Mouse (Mus musculus) heart, postnatal 10 days (tissue): Measurements from ENCODE around the gene Cdyl. TPM values are rescaled to one million over a fixed set of nuclear protein-coding genes. Genes with fewer than 3 reads are reported as not detected.

Source experiments
- DNase-seq, 2 experiments: peaks; one replicate each; pipeline ENCODE4 v3.0.0; 2021
- intact Hi-C: fragments of 180-260 bp; cut with DNase I; formaldehyde crosslinking; loops from one replicate; pipeline ENCODE4 v1.15.1; 2025
- total RNA-seq, 2 experiments: library from RNA; stranded (reverse); gene quantifications; 2 replicates each; pipeline ENCODE4 v1.2.3; 2021

The Cdyl gene
- total RNA-seq, 2 experiments from 2014 or later: 15.3 to 15.7 TPM

DNA sequence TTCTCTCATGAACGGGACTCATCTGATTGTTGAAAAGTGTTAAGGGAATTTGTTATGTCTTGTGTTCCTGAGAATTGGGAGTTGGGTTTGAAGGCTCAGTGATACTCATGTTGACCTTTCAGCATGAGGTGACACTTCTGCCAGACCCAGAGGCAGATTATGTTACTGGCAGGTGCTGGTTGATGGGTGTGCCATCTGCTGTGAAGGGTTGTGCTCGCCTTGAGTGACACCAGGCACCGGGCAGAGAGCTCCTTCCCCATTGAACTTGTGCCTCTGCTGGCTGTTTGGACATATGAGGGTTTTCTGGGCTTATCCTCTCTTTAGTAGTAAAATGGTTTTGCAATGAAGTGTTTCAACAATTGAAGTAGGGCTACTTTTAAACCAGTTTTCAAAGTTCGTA is 135.1 kb downstream of the Cdyl start:
- intact Hi-C loops: no loop called here
- DNase-seq: no peak

DNA sequence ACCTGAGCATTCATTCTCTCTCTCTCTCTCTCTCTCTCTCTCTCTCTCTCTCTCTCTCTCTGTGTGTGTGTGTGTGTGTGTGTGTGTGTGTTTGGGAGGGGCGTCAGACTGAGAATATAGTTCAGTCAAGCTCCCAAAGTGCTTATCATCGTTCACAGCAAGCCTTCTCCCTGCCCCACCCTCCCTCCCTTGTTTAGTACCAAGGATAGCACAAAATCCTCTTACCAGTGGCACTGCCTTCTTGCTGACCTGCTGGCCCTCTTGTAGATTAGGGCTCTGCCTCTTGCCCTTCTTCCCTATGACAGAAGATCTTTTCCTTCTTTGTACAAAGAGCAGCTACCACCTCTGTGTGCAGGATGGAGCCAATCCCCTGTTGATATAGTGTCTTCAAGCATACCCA is 136.3 kb downstream of the Cdyl start:
- DNase-seq: no peak
- intact Hi-C loops: no loop called here

DNA sequence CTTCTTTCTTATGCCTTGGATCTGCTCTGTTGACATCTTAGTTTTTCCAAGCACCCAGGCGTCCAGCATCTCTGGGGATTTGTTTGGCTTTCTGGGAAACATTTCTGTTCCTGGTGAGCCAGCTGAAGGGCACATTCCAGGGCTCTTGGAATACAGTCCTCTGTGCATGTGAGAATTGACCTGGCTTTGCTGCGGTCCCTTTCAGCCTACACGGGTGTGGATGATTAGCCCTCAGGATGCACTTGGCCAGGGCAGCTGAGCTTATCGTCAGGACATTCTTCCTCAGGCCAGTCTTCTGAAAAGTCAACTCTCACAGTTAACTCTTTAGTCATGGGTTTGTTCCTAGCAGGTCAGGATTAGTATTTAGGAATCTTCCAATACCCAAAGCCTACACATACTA is 136.7 kb downstream of the Cdyl start:
- DNase-seq: peak; percentile 44 to 59
- intact Hi-C loops: no loop called here

DNA sequence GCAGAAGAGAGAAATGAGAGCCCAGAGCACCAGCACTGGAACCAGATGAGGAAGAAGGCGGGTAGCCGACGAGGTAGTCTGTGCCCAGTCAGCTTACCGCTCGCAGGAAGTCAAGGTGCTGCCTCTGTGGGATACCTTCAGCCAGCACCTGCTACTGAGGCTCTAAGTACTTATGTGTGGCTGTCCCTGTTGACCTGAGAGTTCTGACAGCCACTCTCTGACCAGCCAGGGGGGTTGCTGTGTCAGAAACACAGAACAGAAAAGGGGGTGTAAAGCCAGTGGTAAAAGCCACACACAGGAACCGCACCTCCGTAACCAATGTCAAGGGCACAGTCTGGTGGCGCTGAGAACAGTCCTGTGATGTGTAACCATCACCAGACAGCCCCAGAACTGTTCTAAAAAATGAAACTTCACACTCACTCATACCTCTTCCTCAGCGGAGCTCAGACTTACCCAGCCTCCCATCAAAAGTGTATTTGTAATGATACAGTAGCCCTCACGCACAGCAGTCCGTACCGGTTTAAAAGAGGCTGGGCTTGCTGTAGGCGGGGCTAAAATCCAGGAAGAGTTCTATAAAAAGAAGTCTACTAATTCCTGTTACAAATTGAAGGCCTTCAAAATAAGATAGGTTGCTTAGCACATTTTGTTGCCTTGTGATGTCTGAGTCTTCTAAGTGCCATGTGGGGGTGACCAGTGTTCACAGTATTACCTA is 138.3 kb downstream of the Cdyl start:
- DNase-seq: peak in 1 of 2 experiments; percentile 20
- intact Hi-C loops: no loop called here

DNA sequence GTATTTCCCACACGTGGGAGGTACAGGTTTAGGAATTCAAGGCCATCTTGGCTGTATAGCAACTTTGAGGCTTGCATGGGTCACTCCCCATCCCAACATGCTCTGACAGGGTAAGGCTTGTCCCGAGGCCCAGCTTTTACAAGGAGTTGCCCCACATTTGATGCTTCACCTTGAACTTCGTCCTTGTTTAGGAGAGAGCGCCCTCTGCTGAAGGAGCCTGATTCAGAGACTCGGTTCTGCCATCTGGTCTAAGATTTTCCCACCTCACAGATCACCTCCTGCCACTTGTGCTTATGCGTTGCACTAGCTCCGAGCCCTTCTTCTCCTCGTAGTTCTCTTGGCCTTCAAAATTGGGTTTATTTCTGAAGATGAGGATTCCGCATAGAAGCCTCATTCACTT is 139.0 kb downstream of the Cdyl start:
- intact Hi-C loops: no loop called here
- DNase-seq: peak; percentile 46 to 66

DNA sequence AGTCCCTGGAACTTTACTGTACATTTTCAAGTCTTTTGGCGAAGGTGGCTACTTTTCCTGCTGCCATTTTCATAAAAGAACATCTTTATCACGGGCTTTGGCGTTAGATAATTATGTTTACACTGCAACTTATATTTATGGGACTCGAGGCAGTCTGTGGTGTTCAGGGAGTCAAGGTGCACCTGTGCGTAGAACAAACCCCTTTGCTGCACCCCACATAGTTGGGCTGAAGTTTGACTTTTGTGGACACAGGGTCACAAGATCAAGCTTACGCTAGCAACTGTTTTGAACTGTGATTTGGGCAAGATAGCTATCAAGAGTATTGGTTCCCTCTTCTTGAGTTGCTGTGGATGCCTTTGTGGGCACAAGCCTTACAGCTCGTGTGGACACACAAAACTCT is 140.6 kb downstream of the Cdyl start:
- intact Hi-C loops: no loop called here
- DNase-seq: no peak

DNA sequence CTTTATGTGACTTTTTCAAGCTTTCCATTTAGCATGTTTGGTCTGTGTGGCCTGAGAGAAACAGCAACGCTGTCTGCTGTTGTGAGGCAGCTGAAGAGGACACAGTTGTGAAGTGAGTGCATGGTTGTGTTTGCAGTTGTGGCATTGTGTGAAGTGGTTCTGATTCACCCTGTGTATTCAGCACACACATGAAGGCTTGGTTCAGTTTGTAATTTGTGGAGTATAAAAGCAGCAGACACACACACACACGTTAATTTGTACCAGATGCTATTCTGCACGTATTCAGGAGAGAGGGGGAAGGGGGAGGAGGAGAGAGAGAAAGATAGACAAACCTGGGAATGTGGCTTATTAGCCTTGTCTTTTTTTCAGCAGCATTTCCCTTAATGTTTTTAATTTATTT is 146.1 kb downstream of the Cdyl start:
- intact Hi-C loops: no loop called here
- no peak for DNase-seq

DNA sequence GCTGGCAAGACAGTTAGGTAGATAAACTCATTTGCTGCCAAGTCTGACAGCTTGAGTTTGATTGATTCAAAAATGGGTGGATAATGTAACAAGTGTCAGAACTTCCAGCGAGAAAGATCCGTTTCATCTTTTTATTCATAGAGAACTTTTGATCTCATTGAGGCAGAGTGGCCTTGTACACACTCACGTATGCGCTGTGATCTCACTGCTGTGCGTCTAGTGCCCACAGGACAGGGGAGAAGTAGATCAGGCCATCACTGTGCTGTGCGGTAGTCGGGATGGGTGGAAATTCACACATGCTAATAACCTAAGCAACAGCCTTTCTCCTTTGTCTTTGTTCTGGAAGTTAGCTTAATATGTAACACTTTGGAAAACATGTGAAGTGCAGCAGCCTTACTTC is 146.5 kb downstream of the Cdyl start:
- no peak for DNase-seq
- intact Hi-C loops: no loop called here

DNA sequence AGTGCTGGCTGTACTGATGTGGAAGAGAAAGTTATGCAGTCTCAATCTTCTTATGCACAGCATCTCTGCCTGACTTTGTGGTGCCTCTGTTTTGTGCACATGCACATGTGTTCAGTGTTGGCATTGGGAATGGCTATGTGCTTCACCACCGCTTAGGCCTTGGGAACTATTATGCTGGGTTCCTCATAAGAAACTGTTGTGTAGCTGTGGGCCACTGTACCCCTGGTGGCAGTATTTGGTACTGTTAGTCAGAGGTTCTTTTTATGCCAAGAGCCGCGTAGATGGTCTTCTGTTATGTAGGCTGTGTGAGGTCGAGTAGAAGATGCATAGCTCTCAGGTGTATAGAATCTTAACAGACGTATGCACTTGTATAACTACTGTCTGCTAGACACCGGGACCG is 147.4 kb downstream of the Cdyl start:
- no peak for DNase-seq
- intact Hi-C loops: no loop called here

DNA sequence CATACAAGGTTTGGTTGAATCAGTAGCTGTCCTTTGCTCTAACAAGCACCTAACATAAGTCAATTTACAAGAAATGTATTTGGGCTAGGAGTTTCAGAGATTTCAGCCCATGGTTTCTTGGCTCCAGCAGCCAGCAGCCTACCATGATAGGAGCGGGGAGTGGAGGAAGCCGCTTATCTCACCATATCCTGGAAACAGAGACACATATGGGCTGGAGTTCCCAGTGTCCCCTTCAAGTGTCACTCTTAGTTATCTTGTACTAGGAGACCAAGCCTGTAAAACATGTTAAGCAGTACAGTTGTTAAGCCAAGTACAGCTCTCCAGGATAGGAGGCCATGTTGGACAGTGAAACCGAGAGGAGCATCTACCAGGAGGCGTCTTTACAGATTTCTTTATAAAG is 147.9 kb downstream of the Cdyl start:
- DNase-seq: no peak
- intact Hi-C loops: no loop called here

DNA sequence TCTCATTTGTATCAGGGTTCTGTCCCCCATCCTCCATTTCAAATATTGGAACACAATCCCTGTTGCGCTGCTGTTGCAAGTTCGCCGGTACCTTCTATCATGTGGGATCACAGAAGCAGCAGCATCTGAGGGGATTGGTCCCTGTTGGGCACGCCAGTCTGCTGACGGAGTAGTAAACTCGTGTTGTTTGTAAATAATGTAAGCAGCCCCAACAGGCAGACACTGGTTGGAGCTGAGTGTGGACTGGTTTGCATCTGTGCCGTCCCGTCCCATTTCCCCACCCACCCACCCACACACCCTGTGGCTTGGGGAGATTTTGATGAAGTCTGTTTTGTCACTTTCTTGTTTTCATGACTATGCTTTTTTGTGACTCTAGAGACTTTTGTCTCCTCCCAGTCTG is 148.3 kb downstream of the Cdyl start:
- no peak for DNase-seq
- intact Hi-C loops: no loop called here

DNA sequence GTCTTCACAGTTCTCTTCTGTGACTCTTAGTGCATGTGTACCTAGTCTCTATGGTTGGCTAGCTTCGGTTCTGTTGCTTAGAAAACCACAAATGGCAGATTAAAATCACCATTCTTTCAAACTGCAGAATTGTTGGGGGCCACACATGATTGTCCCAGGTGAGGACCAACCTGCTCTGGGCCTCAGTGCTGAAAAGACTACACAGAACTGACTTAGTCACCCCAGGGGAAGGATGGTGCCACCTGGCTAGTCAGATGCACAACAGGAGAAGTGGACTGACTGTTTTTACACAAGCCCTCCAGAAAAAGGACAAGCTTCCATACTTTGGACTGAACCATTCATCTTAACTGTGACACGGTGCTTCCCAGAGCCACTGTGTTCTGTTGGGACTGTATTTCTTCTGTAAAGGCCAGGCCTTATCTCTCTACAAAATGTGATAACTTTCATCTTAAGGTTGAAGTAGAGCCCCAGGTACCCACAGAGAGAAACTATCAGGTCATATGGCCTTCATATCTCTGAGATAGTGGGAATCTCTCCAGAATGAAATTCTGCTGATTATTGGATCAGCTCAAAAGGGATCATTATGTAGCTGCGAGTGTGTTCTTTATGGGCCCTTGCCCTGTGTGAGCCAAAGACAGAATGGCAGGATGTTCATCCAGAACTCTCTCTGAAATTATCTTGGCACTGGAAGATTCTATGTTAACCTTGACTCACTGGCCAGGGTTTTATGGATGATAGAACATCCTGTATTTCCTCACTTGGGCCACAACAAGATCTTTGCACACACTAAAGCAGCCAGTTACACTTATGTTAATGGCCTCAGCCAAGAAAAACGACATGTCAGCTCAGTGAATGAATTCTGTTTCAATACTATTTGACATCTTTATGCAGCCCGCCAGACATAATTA is 149.9 kb downstream of the Cdyl start:
- intact Hi-C loops: no loop called here
- DNase-seq: no peak

DNA sequence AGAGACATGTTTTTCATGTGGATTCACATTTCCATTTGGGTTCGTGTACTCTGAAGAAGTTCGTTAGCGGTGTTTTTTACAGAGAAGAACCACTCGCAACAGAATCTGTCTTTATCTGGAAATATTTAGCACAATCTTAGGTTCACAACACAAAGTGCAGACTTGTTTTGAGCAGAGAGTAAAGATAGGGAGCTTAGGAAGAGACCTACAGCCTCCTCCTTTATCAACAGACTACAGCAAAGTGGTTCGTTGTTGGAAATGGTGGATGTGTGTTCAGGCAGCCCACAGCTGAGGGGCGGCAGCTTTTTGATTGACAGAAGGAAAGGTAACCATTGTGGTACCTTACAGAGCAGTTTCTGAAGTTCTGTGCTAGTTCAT is 150.5 kb downstream of the Cdyl start:
- DNase-seq: no peak
- intact Hi-C loops: no loop called here

DNA sequence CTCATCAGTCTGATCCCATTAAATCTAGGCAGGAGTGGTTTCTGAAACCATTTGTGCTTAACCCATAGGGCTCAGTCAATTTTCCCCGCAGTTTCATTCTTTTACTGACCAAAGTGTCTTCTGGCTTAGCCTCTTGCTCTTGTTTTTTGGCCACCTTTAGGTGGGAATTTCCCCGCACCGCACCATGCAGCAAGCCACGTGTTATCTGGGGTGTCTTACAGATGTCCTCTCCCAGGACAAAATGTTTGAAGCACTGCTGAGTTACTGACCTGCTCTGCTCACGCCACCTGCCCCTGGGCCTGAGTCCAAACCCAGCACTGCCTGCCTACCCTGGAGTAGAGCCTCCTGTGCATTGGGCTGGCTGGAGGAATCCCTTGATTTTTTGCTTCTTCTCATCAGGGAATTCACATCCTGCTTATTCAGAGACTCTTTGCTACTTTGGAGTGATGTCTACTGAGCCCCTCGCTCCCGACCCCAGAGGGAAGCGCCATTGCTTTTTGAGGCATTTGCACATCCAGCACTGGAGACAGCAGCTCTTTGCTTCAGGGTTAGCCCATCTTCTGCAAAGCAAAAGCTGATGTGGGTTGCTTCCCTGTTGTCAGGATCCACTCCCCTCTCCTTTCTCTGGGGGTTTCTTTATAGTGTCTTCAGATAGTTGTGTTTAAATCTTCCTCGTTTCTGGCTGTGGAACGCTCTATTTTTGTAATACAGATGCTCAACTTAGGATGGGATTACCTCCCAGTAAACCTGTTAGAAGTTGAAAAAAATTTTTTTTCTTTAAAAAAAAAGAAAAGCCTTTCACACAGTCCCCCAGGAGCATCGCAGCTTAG is 151.9 kb downstream of the Cdyl start:
- intact Hi-C loops: no loop called here
- DNase-seq: peak in 1 of 2 experiments; percentile 19

DNA sequence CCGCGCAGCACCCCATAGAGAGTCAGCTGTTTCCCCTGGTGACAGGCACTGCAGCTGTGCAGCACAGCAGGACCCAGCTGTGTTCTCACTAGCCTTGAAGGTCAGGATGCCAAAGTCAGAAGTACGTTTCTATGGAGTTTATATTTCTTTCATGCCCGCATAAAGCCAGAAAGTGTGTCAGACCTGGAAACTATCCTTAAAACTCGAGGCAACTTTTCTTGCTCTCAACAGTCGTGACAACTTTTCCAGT is 152.5 kb downstream of the Cdyl start:
- intact Hi-C loops: no loop called here
- peak; percentile 43 to 44 for DNase-seq

DNA sequence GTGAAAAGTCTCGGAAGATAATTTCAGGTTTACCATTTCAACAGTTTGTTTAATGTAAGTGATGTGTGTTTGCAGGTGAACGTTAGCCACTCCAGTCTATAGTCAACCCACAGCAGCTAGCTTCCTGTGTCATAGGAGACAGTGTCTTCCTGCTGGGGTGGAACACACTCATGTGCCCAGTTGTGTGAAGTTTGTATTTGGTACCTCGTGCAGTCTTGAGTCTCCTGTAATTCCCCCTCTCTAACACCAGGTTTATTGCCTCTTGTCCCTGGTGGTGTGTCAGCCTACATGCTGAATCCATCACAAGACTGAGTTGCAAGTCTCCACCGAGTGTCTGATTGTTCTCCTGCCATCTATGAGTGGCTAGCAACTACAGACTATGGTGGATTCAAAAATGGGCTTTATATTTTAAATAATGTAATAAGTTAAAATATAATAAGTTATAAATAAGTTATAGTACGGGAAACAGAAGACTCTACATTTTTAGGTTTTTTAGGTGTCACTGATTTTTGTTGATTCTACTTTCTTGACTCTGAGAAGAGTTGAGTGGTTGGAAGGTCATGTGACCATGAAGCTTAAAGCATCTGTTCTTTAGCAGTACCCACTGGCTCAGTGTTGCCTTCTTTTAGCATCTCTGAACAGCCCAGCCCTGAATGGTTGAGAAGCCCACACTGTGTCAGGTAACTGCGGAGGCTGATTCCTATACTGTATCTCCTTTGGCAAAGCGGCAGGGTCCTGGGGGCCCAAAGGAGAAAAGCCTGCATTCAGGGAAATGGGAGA is 153.9 kb downstream of the Cdyl start:
- no peak for DNase-seq
- intact Hi-C loops: no loop called here

DNA sequence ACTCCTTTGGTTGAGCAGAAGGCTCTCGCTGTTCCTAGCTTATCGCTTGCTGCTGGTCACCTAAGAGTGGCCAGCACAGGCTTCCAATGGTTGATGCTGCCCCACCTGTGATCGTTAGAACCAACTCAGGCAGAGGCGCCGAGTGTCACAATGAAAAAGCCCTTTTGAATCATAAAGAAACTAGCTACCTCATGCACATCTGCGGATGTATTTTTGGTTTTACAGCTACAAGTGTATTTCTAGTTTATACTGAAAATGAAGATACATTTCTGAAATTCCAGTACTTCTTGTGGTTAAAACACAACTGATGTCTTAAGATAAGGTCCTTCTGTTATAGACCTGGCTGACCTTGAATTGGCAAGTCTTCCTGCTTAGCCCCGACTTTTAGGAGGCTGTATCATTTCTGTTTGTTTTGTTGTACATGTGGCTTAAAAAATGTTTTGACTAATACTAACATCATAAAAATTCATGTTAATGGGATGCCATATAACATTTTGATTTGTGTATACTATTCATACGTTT is 155.6 kb downstream of the Cdyl start:
- intact Hi-C loops: no loop called here
- DNase-seq: no peak

DNA sequence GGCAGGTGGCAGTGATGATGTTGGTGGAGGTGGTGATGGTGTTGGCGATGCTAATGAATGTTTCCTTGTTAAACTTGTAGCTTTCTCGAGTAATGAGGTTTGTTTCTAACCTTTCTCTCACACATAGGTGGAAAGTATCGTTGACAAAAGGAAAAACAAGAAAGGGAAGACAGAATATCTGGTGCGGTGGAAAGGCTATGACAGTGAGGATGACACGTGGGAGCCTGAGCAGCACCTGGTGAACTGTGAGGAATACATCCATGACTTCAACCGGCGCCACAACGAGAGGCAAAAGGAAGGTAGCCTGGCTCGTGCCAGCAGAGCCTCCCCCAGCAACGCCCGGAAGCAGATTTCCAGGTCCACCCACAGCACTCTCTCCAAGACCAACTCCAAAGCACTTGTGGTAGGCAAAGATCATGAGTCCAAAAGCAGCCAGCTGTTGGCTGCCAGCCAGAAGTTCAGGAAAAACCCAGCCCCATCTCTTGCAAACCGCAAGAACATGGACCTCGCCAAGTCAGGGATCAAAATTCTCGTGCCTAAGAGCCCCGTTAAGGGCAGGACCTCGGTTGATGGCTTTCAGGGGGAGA is 156.2 kb downstream of the Cdyl start:
- peak; percentile 53 to 60 for DNase-seq
- intact Hi-C loops: no loop called here

DNA sequence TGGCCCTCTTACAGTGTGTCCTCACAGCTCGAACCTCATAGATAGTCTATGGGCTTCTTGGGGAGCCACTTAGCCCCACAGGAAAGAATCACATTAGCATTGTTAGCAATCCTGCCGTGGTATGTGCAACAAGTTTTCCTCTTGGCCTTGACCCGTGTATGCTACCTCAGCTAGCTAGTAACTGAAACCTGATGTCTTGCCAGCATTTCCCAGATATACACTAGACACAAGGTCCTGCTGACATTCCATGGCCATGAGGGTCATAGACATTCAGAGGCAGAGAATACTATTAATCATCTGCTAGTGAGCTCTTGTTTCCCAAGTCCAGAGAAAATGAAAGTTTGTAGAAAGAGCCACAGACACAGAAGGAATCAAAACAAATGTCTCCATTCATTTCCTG is 158.0 kb downstream of the Cdyl start:
- intact Hi-C loops: no loop called here
- no peak for DNase-seq

DNA sequence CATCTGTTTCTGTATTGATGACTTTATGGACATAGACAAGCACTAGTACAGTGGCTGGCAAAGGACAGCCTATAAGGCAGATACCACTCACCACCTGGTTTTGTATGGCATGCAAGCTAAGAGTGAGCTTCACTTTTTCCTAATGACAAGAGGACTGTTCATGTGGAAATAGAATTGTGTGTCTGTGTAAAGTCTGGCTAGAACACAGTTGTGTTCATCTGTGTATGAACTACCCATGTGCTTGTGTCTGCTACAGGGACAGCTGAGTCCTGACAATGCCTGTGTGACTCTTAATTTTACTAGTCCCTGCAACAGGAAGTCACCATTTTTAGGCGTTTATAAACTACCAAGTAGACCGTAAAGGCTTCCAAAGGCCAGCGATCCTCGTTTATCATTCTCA is 158.4 kb downstream of the Cdyl start:
- intact Hi-C loops: no loop called here
- DNase-seq: no peak
